Mouse (Mus musculus): ENCODE results near the gene Ugt1a2.

DNA sequence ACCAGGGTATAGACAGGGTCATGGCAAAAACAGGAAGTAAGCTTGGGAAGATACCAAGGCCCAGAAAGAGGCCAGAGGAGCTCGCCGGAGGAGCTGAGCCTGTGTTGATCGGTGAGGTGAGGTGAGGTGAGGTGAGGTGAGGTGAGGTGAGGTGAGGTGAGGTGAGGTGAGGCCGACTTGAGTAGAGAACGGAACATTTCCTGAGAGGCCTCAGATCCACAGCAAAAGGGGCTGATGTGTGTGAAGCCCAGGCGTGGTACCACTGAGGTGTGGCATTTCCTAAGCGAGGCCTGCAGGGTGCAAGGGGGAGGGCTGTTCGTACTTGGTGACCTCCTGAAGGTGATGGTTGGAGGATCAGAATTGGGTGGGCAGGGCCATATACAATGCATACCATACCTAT is 52.7 kb downstream of the Ugt1a2 start:
- TF ChIP-seq CTCF (IDR thresholded peaks at IDR 0.05; ENCODE audit: borderline replicate concordance, insufficient read depth, low read length) (no peak), POLR2A (IDR thresholded peaks at IDR 0.05; ENCODE audit: low read depth, low read length) (no peak)
